Mouse (Mus musculus): ENCODE data around the gene Dis3l2. TPM values are rescaled to one million over a fixed set of nuclear protein-coding genes. Genes with fewer than 3 reads are reported as not detected.

Dis3l2 gene
- 10 to 100 TPM in 1 of 2 experiments, 1 to 10 TPM in 1; 7.6 to 10.1 TPM for total RNA-seq (2023)

DNA sequence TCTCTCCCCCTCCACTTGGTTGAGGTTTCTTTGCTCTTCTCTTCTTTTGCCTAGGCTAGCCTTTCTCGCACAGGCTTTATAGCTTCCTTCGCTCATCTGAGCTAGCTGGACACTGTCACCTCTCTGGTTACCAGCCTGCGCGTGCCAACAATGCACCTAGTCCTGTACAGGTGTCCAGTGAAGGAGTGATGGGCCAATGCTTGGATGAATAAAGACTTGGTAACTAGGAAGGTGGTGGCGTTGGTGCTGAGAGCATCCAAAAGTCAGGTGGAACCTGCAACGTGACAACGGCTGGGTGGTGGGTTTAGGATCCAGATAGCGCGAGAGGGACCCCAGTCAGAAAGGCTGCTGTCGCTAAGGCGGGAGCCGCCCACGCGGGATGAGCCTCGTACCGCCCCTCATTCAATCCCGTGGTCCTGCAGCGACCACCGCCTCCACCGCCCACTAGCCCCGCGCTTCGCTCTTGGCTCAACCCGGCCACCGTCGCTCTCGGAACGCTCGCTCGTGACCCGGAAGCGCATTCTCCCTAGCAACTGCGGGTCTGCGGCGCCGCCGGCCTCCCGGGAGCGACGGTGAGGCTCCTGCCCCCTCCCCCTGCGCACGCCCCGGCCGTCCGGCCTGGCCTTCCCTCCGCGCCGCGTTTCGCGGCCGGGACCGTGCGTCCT, at the start of gene Dis3l2:
TSS of gene Dis3l2 (plus strand) at position 509 of the 665 bp plus-strand sequence.

DNA sequence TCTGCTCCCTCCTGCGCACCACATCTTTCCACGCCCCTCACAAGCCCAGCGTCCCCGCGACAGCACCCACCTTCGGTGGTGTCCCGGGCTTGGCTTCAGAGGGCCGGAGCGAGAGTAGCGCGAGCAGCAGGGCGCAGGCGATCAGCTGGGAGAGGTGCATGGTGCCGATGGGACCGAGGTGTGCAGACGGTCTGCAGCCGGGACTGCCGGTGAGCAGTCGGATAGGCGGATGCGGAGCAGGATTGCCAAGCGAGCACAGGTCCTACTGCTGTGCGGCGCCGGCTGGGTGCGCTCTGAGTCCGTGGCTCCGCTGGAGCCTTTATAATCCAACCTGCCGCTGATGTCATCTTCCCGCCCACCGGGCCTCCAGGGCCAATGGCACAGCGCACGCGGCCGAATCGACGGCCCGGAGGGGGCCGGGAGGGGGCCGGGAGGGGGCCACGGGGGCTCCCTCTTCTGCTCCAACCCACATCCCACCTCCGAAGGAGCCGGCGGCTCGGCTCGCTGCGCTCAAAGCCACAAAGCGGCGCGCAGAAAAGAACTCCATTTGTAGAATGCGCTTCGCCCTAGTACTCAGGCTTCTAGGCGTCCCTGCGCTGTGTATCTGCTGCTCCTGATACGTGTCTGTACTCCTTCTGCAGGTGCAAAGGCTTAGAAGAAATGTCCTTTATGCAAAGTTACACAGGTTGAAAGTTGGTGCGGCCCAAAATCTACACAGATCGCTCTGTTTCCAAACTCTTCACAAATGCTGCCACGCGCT, 33.1 kb upstream of the Dis3l2 start, which contains the start of gene Nppc:
TSS of gene Nppc (minus strand) at position 293 of the 760 bp plus-strand sequence.

DNA sequence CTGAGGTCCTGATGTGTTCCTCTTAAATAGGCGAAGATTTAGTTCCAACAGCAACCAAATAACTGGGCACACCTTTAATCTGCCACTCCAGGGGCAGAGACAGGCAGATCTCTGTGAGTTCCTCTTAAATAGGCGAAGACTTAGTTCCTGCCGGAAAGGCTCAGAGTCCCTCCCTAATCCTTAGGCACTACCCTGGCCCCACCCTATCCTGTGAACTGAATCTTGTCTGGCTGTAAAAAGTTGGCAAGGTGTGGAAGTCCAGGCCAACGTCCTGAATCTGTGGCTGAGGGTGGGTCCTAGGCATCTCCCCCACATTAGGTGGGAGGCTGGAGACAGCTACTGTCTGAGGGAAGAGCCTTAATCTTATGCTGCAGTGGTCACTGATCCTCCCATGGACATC, 386.2 kb downstream of the Dis3l2 start, which contains the start of gene Alppl2:
TSS of gene Alppl2 (minus strand) at position 101 of the 400 bp plus-strand sequence.

Other genes with a start within 250 kb of the Dis3l2 start
- 1,000 to 10,000 TPM; 1,237 to 1,338 TPM for gene Ptma, start 177.1 kb upstream of the Dis3l2 start, total RNA-seq (2023)
- gene Pde6d, start 121.2 kb upstream of the Dis3l2 start, total RNA-seq (2023) = 10 to 100 TPM; 23.1 to 24.7 TPM
- 10 to 100 TPM; 10.2 to 11.9 TPM for gene Cops7b, start 120.9 kb upstream of the Dis3l2 start, total RNA-seq (2023)
- not detected for gene Nppc, start 33.2 kb upstream of the Dis3l2 start, total RNA-seq (2023)

Measured in neutrophil, adult 83 days (primary cell).